Mouse (Mus musculus): ENCODE data around the gene Dmbt1.

Gene Dmbt1

GRCm38 (mm10) chr7:131167771-131168170, 135.9 kb downstream of the Dmbt1 start:
- in situ Hi-C loops (cut with MboI; ENCODE audit: unreplicated experiment in 2 of 2), result no loop called here

GRCm38 (mm10) chr7:131169099-131169498, 137.2 kb downstream of the Dmbt1 start:
- in situ Hi-C loops (cut with MboI; ENCODE audit: unreplicated experiment in 2 of 2), result no loop called here
